Mouse (Mus musculus) effector memory CD4-positive, alpha-beta T cell, adult 5 months (primary cell): ENCODE results near the gene Kiss1r. TPM values are rescaled to one million over a fixed set of nuclear protein-coding genes. Genes with fewer than 3 reads are reported as not detected.

ENCODE experiments used
- polyA plus RNA-seq: library from polyadenylated mRNA; unstranded; fragments of 100-300 nt; shearing (Covaris generic); gene quantifications from one replicate; pipeline ENCODE4 v1.2.1, GENCODE M21; 2017

Kiss1r gene
- polyA plus RNA-seq, result 0.26 TPM

GRCm38 (mm10) chr10:79916808-79917531, at the start of gene Kiss1r:
Kiss1r (plus strand) TSS chr10:79916971.

GRCm38 (mm10) chr10:79874290-79874862, 42.4 kb upstream of the Kiss1r start, which contains the start of the genes Prtn3 and Plppr3:
Prtn3 (plus strand) TSS chr10:79874476.
Plppr3 (minus strand) TSS chr10:79874634.

GRCm38 (mm10) chr10:79886054-79886453, 30.7 kb upstream of the Kiss1r start, which contains the start of gene Elane:
Elane (plus strand) TSS chr10:79886247.

GRCm38 (mm10) chr10:79890670-79891069, 26.1 kb upstream of the Kiss1r start, which contains the start of gene Cfd:
Cfd (plus strand) TSS chr10:79890853.

GRCm38 (mm10) chr10:79908167-79909091, 8.3 kb upstream of the Kiss1r start, which contains the start of gene Med16:
Med16 (minus strand) TSS chr10:79908923.

GRCm38 (mm10) chr10:79910556-79910955, 6.2 kb upstream of the Kiss1r start, which contains the start of gene Gm26602:
Gm26602 (plus strand) TSS chr10:79910856.

GRCm38 (mm10) chr10:79920958-79921535, 4.3 kb downstream of the Kiss1r start, which contains the start of gene R3hdm4:
R3hdm4 (minus strand) TSS chr10:79921208.

GRCm38 (mm10) chr10:79926491-79927323, 9.9 kb downstream of the Kiss1r start, which contains the start of gene Arid3a:
Arid3a (plus strand) TSS chr10:79927043.

GRCm38 (mm10) chr10:79959847-79960601, 43.3 kb downstream of the Kiss1r start, which contains the start of gene Wdr18:
Wdr18 (plus strand) TSS chr10:79960152.

GRCm38 (mm10) chr10:79970415-79971182, 53.8 kb downstream of the Kiss1r start, which contains the start of gene Grin3b:
Grin3b (plus strand) TSS chr10:79970715.

Other genes with a start within 250 kb of the Kiss1r start
- 24.0 TPM for gene Tpgs1, start 247.6 kb upstream of the Kiss1r start, polyA plus RNA-seq
- gene Cdc34, start 234.8 kb upstream of the Kiss1r start, polyA plus RNA-seq, result 83.3 TPM
- 2.7 TPM for gene Gzmm, start 228.0 kb upstream of the Kiss1r start, polyA plus RNA-seq
- gene Bsg, start 212.5 kb upstream of the Kiss1r start, polyA plus RNA-seq, result 178 TPM
- 0.12 TPM for gene Hcn2, start 200.3 kb upstream of the Kiss1r start, polyA plus RNA-seq
- gene Polrmt, start 170.4 kb upstream of the Kiss1r start, polyA plus RNA-seq, result 33.4 TPM
- gene Fgf22, start 161.9 kb upstream of the Kiss1r start, polyA plus RNA-seq, result not detected
- 47.0 TPM for gene Rnf126, start 150.0 kb upstream of the Kiss1r start, polyA plus RNA-seq
- 0.31 TPM for gene Fstl3, start 139.7 kb upstream of the Kiss1r start, polyA plus RNA-seq
- not detected for gene Prss57, start 126.0 kb upstream of the Kiss1r start, polyA plus RNA-seq
- gene Palm, start 123.4 kb upstream of the Kiss1r start, polyA plus RNA-seq, result 3.5 TPM
- gene Misp, start 96.0 kb upstream of the Kiss1r start, polyA plus RNA-seq, result not detected
- gene Ptbp1, start 62.5 kb upstream of the Kiss1r start, polyA plus RNA-seq, result 555 TPM
- not detected for gene Prtn3, start 42.5 kb upstream of the Kiss1r start, polyA plus RNA-seq
- gene Plppr3, start 42.3 kb upstream of the Kiss1r start, polyA plus RNA-seq, result 11.3 TPM
- gene Elane, start 30.7 kb upstream of the Kiss1r start, polyA plus RNA-seq, result not detected
- gene Cfd, start 26.1 kb upstream of the Kiss1r start, polyA plus RNA-seq, result not detected
- 31.9 TPM for gene Med16, start 8.0 kb upstream of the Kiss1r start, polyA plus RNA-seq
- gene Gm26602, start 6.1 kb upstream of the Kiss1r start, polyA plus RNA-seq, result 11.6 TPM
- gene R3hdm4, start 4.2 kb downstream of the Kiss1r start, polyA plus RNA-seq, result 113 TPM
- gene Arid3a, start 10.1 kb downstream of the Kiss1r start, polyA plus RNA-seq, result 10.6 TPM
- gene Wdr18, start 43.2 kb downstream of the Kiss1r start, polyA plus RNA-seq, result 55.5 TPM
- gene Grin3b, start 53.7 kb downstream of the Kiss1r start, polyA plus RNA-seq, result not detected
- gene Tmem259, start 67.4 kb downstream of the Kiss1r start, polyA plus RNA-seq, result 28.1 TPM
- gene Cnn2, start 71.6 kb downstream of the Kiss1r start, polyA plus RNA-seq, result 501 TPM
- gene Abca7, start 79.5 kb downstream of the Kiss1r start, polyA plus RNA-seq, result 52.9 TPM
- 733 TPM for gene Arhgap45, start 99.7 kb downstream of the Kiss1r start, polyA plus RNA-seq
- 112 TPM for gene Polr2e, start 122.8 kb downstream of the Kiss1r start, polyA plus RNA-seq
- gene Gpx4, start 130.2 kb downstream of the Kiss1r start, polyA plus RNA-seq, result 368 TPM
- 62.6 TPM for gene Sbno2, start 188.6 kb downstream of the Kiss1r start, polyA plus RNA-seq
- 79.3 TPM for gene Stk11, start 198.8 kb downstream of the Kiss1r start, polyA plus RNA-seq
- gene Atp5d, start 221.7 kb downstream of the Kiss1r start, polyA plus RNA-seq, result 431 TPM
- gene Cbarp, start 223.9 kb downstream of the Kiss1r start, polyA plus RNA-seq, result 18.9 TPM
- gene Midn, start 231.3 kb downstream of the Kiss1r start, polyA plus RNA-seq, result 7.3 TPM
- gene Cirbp, start 249.0 kb downstream of the Kiss1r start, polyA plus RNA-seq, result 244 TPM